Mouse (Mus musculus) urinary bladder, postnatal 25 days (tissue): ENCODE measurements around the gene Pde1b.

Source experiments
- DNase-seq: peaks from one replicate; pipeline ENCODE4 v3.0.0; 2022; ENCODE audit warnings: low spot score

The Pde1b gene

DNA sequence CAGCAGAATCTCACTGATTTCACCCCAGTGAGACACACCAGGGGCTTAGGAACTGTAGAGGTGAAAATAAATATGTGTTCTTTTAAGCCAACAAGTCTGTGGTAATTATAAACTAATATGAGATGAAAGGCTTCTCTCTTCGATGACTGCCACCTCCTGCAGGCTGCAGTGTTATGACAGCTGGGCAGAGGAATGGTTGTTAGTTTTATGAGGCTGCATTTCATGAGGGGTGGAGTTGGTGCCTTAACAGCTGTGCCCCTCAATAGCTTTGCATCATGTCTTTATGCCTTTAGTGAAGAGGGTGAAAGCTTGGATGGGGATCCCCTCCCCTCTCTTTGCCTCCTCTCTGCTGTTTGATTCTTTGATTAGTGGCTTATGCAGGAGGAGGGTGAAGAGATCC, 48.2 kb downstream of the Pde1b start:
- no peak for DNase-seq

DNA sequence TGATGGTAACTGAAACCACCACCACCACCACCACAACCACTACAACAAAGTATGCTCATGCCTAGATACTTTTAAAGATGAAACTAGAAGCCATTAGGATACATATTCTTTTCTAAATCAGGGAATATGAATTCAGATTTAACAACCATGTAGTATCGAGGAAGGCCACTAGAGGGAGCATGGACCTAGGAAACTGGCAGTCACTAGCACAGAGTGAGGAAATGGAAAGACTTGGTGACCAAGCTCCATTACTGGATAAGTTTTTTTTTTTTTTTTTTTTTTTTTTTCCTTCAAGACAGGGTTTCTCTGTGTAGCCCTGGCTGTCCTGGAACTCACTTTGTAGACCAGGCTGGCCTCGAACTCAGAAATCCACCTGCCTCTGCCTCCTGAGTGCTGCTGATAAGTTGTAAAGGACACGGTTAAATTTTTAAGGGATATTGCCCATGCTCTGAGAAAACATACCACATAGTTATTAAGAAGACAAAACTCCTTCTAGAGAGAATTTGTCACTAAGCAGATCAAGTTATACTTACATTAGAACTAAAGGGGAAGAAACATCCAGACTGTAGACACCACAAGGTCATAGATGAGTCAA, 49.4 kb downstream of the Pde1b start:
- DNase-seq = peak; percentile 50

DNA sequence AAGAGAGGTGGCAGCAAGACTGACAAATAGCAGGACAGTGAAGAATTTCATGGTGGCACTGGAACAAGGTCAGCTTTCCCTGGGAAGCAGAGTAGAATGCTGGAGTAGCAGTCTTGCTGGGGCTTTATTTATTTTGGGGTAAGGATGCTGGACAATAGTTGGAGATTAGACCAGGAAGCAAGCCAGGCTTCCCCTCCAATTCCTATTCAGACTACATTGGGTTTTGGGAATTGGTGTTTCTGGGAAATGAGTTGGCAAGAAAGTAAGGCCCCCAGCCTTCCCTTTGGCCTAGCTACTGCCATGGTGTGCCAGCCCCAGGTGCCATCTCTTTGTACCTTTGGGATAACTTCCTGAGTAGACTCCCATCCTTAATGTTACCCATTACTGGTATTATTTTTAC, 62.1 kb downstream of the Pde1b start, which contains the start of gene Glycam1:
Gene Glycam1 (minus strand): TSS at position 101 of the 400 bp plus-strand sequence.
- DNase-seq = no peak
